Mouse (Mus musculus) kidney, embryonic 15.5 days (tissue): ENCODE measurements at regions not wholly inside any gene's neighbourhood (a gene's known extent, or its start where the extent isn't known, plus 50 kb on each side); places are given as distances from the start of the nearest gene placed in this dataset.

Experiments
- ATAC-seq: fragments of 200-750 bp; cut with Nextera tagmentation; replicated peaks from 2 replicates; pipeline ENCODE4 v1.8.0; 2017; ENCODE audit warnings: moderate TSS enrichment; ENCODE audit not compliant: low FRiP score
- H3K27ac ChIP-seq: fragments of 300-500 bp; sonication (generic); 2 replicates; pipeline ENCODE4 v1.5.1; 2015; ENCODE audit warnings: mild to moderate bottlenecking, inconsistent platforms
- H3K27me3 ChIP-seq: fragments of 300-500 bp; sonication (generic); 2 replicates; pipeline ENCODE4 v1.6.1; 2015; ENCODE audit warnings: inconsistent platforms
- H3K36me3 ChIP-seq: fragments of 300-500 bp; sonication (generic); 2 replicates; pipeline ENCODE4 v1.6.1; 2015; ENCODE audit warnings: inconsistent platforms
- H3K4me1 ChIP-seq: fragments of 300-500 bp; sonication (generic); 2 replicates; pipeline ENCODE4 v1.6.1; 2015; ENCODE audit warnings: inconsistent platforms
- H3K4me2 ChIP-seq: fragments of 300-500 bp; sonication (generic); 2 replicates; pipeline ENCODE4 v1.6.1; 2015; ENCODE audit warnings: moderate library complexity, mild to moderate bottlenecking, inconsistent platforms
- H3K4me3 ChIP-seq: fragments of 300-500 bp; sonication (generic); replicated peaks from 2 replicates; pipeline ENCODE4 v1.5.1; 2015; ENCODE audit warnings: mild to moderate bottlenecking, inconsistent platforms
- H3K9ac ChIP-seq: fragments of 300-500 bp; sonication (generic); 2 replicates; pipeline ENCODE4 v1.6.1; 2015; ENCODE audit warnings: mild to moderate bottlenecking, inconsistent platforms
- H3K9me3 ChIP-seq: fragments of 300-500 bp; sonication (generic); replicated peaks from 2 replicates; pipeline ENCODE4 v1.6.1; 2016; ENCODE audit warnings: inconsistent platforms
- WGBS: fragments of 180-500 bp; shearing (Covaris S2); methylation state at CpG from one replicate; pipeline ENCODE4 v1.1.7; 2015; ENCODE audit warnings: mixed read lengths; 5-methylcytosine and 5-hydroxymethylcytosine counted together

GRCm38 (mm10) chr5:95864252-95864651 lies 88.5 kb downstream of the E330014E10Rik start:
- WGBS = 84% methylated on average over 1 of the region's 1 CpGs
- Histone ChIP-seq H3K9ac (no peak overlapping the region), H3K4me1 (no peaks in the 10 kb centered on the region), H3K4me2 (no peak overlapping the region), H3K36me3 (no peaks in the 10 kb centered on the region), H3K4me3 (no peak overlapping the region), H3K27me3 (no peaks in the 10 kb centered on the region), H3K27ac (no peak overlapping the region), H3K9me3 (no peaks in the 10 kb centered on the region)
- no peak for ATAC-seq

- no peak overlapping the region for H3K27ac ChIP-seq
- no peak for ATAC-seq
Measured at GRCm38 (mm10) chr5:95864725-95865492, 89.1 kb downstream of the E330014E10Rik start.

DNA sequence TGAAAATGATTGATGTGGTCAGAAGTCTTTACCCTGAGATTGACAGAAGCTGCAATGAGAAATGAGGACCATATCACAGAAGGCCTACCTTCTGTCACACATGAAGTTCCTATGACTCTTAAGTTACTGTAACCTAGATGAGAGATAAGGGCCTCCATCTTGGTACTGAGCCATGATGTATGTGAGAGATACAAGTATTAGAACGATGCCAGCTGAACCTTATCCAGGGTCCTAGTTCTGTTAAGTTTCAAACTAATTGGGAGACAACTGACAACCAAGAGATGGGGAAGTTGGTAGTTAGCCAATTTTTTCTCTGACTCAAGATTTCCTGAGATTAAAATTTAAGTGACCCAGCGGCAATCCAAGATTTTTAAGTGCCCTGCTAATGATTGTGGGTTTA lies 89.7 kb downstream of the E330014E10Rik start:
- H3K9me3 ChIP-seq = no peaks in the 10 kb centered on the region
- no peaks in the 10 kb centered on the region for H3K27me3 ChIP-seq
- H3K27ac ChIP-seq = no peak overlapping the region
- 76% methylated on average over 2 of the region's 2 CpGs for WGBS
- no peak overlapping the region for H3K4me2 ChIP-seq
- no peaks in the 10 kb centered on the region for H3K4me1 ChIP-seq
- no peaks in the 10 kb centered on the region for H3K36me3 ChIP-seq
- no peak for ATAC-seq
- no peak overlapping the region for H3K4me3 ChIP-seq
- no peak overlapping the region for H3K9ac ChIP-seq

More at GRCm38 (mm10) chr5:95864725-95865492, 89.1 kb downstream of the E330014E10Rik start:
- H3K9ac ChIP-seq = no peak overlapping the region
- H3K9me3 ChIP-seq = no peaks in the 10 kb centered on the region
- no peak overlapping the region for H3K4me2 ChIP-seq
- no peaks in the 10 kb centered on the region for H3K4me1 ChIP-seq
- H3K27me3 ChIP-seq = no peaks in the 10 kb centered on the region
- no peaks in the 10 kb centered on the region for H3K36me3 ChIP-seq
- WGBS = 68% methylated on average over 3 of the region's 3 CpGs
- no peak overlapping the region for H3K4me3 ChIP-seq

GRCm38 (mm10) chr5:95866848-95867495 lies 89.8 kb upstream of the Cxcl13 start:
- Histone ChIP-seq H3K4me2 (no peak overlapping the region), H3K4me3 (no peak overlapping the region), H3K9me3 (no peaks in the 10 kb centered on the region), H3K9ac (no peak overlapping the region), H3K4me1 (no peaks in the 10 kb centered on the region), H3K36me3 (no peaks in the 10 kb centered on the region), H3K27me3 (no peaks in the 10 kb centered on the region), H3K27ac (peak overlapping the region; percentile 41; the same call in 1 of the 2 replicates)
- WGBS = 49% methylated on average over 4 of the region's 4 CpGs
- ATAC-seq = no peak

DNA sequence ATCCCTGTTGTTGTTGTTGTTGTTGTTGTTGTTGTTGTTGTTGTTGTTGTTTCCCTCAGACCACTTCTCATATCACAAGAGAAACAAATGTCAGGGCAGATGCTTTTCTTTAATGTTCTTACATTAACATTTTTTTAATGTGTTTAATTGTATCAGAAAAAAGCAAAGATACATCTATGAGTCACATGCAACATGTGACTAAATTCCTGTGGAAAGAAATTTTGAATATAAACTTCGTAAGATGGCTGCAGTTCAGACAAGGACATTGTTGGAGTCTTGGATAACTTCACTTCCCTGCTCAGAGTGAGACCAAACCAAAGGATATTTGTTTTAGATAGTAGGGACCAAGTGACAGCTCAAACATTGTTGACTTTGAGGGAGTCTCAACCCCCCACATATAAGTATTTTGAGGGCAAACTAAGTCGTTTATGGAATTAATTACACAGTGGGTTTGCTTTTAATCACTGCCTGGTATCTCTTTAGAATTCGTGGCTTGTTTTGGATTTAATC lies 86.4 kb upstream of the Cxcl13 start:
- WGBS = 56% methylated on average over 3 of the region's 3 CpGs
- H3K4me1 ChIP-seq = peaks cover 2% of the 10 kb centered on the region; the same call in 1 of the 2 replicates
- H3K36me3 ChIP-seq = no peaks in the 10 kb centered on the region
- no peaks in the 10 kb centered on the region for H3K9me3 ChIP-seq
- no peaks in the 10 kb centered on the region for H3K27me3 ChIP-seq
- H3K4me2 ChIP-seq = no peak overlapping the region
- no peak overlapping the region for H3K9ac ChIP-seq
- H3K4me3 ChIP-seq = no peak overlapping the region
- ATAC-seq = peak; percentile 60; the same call in 1 of the 2 replicates
- H3K27ac ChIP-seq = no peak overlapping the region

GRCm38 (mm10) chr5:95874969-95875368 lies 81.8 kb upstream of the Cxcl13 start:
- Histone ChIP-seq H3K4me1 (peaks cover 2% of the 10 kb centered on the region; the same call in 1 of the 2 replicates), H3K36me3 (no peaks in the 10 kb centered on the region), H3K9ac (no peak overlapping the region), H3K4me3 (no peak overlapping the region), H3K27me3 (no peaks in the 10 kb centered on the region), H3K4me2 (no peak overlapping the region), H3K27ac (no peak overlapping the region), H3K9me3 (no peaks in the 10 kb centered on the region)
- ATAC-seq = no peak
- WGBS = 50% methylated on average over 5 of the region's 5 CpGs

GRCm38 (mm10) chr5:95880914-95881313 lies 75.8 kb upstream of the Cxcl13 start:
- Histone ChIP-seq H3K27ac (no peak overlapping the region), H3K4me1 (no peaks in the 10 kb centered on the region), H3K36me3 (no peaks in the 10 kb centered on the region), H3K4me3 (no peak overlapping the region), H3K9ac (no peak overlapping the region), H3K4me2 (no peak overlapping the region), H3K27me3 (no peaks in the 10 kb centered on the region), H3K9me3 (no peaks in the 10 kb centered on the region)
- peak; percentile 76; the same call in 1 of the 2 replicates for ATAC-seq
